Mouse (Mus musculus) heart, postnatal 10 days (tissue): ENCODE measurements at regions not wholly inside any gene's neighbourhood (a gene's known extent, or its start where the extent isn't known, plus 50 kb on each side); places are given as distances from the start of the nearest gene placed in this dataset.
"Not testable (repeated sequence)": the region's sequence is repeated elsewhere in the genome, so short reads cannot be mapped to it uniquely, and the experiment has no call there.

Experiments used
- DNase-seq, 2 experiments: peaks; one replicate each; pipeline ENCODE4 v3.0.0; 2021
- intact Hi-C: fragments of 180-260 bp; cut with DNase I; formaldehyde crosslinking; loops from one replicate; pipeline ENCODE4 v1.15.1; 2025

- intact Hi-C loops: no loop called here
- no peak for DNase-seq
Measured at GRCm38 (mm10) chr1:80969927-80970326, 106.8 kb upstream of the Nyap2 start.

GRCm38 (mm10) chr1:80969194-80969593 lies 107.6 kb upstream of the Nyap2 start:
- DNase-seq: no peak
- intact Hi-C loops: no loop called here

GRCm38 (mm10) chr1:80965792-80966191 lies 111.0 kb upstream of the Nyap2 start:
- DNase-seq: no peak
- intact Hi-C loops: no loop called here

DNA sequence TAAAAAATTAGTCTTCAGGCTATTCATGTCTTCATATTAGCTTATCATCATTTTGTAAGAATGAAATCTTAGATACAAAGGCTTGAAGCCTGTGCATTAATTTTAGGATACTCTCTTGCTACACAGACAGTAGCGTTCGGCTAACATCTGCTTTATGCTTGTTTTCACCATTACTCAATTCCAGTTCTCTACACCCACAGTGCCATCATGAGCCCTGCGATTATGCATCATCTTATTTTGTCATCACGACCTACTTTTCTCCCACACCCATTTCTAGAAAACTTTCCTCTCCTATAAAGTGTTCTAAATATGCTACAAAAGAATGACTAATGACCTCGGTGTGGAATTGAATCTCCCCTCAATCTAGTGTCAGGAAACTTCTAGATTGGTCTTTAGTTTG lies 112.4 kb upstream of the Nyap2 start:
- intact Hi-C loops: no loop called here
- no peak for DNase-seq

DNA sequence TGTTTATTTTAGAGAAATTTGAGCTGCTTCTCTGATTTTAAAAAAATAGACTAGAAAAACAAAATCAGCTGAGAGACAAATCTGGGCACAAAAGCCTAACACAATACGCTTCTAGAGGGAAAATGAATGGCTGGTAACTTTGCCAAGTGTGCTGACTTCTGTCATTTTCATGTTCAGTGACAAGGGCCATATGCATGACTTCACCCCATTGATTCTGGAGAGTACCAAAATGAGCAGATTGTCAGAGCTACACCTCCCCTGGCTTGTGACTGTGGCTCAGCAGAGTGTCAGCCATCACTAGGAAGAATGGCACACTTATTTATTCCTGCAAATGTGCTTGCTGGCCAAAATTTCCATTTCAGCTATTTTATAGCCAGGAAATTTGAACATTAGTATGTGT lies 112.9 kb upstream of the Nyap2 start:
- intact Hi-C loops: no loop called here
- no peak for DNase-seq

- intact Hi-C loops: no loop called here
- no peak for DNase-seq
Measured at GRCm38 (mm10) chr1:80950406-80950805, 126.3 kb upstream of the Nyap2 start.

- DNase-seq, intact Hi-C loops: not testable (repeated sequence)
Measured at GRCm38 (mm10) chr1:80946049-80946448, 130.7 kb upstream of the Nyap2 start.

DNA sequence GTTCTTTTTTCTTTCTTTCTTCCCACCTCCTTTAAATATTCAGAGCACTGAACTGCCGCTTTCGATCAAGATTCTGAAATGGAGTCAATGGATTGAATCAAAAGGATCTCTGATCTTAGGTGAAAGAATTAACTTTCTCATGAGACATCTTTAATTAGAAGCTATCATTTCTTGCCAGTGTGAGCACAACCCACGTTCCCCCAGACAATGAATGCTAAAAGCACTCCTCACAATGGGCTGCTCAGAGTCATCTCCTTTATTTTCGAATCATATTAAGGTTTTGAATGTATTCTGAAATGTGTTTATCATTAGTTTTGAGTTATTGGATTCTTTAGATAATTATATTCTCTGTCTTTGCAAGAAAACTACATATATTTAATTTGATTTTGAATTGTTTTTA lies 137.4 kb upstream of the Nyap2 start:
- DNase-seq: no peak
- intact Hi-C loops: no loop called here

- intact Hi-C loops: no loop called here
- no peak for DNase-seq
Measured at GRCm38 (mm10) chr1:80899281-80899680, 141.0 kb upstream of the Dock10 start.

- DNase-seq: no peak
- intact Hi-C loops: no loop called here
Measured at GRCm38 (mm10) chr1:80874140-80874849, 116.0 kb upstream of the Dock10 start.

GRCm38 (mm10) chr1:80873596-80873995 lies 115.3 kb upstream of the Dock10 start:
- intact Hi-C loops: no loop called here

GRCm38 (mm10) chr1:80868805-80869204 lies 110.5 kb upstream of the Dock10 start:
- intact Hi-C loops: no loop called here
- peak; percentile 13 to 38 for DNase-seq

More at GRCm38 (mm10) chr1:80873596-80873995, 115.3 kb upstream of the Dock10 start:
- no peak for DNase-seq

- intact Hi-C loops: no loop called here
- DNase-seq: no peak
Measured at GRCm38 (mm10) chr1:80856981-80857380, 98.7 kb upstream of the Dock10 start.

DNA sequence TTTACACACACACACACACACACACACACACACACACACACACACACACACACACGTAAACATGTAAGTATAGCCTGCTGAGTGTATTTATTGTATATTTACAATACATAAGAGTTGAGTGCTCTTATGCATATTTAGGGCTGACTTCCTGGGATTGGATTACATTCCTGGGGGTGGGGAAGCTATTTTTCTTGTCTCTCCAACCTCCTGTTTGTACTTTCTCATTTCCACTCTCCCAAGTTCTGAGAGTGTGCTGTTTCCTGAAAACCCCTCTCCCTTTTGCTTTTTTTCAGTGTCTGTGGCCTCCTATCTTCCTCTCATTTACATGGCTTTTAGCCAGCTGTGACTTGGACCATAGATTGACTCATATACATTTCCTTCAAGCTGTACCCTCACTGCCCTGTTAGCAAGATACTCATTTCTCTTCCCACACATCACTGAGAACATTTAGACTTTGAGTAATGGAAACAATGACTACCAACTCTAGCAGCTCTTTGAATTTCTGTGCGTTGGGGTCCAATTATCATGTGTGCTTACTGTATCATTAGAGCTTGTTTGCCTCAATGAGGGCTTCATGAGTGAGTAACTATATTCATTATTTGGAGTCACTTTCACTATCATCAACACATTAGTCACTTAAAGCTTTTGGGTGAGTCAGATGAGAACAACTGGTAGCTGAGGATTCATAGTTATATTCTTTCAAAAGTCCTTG lies 96.8 kb upstream of the Dock10 start:
- no peak for DNase-seq
- intact Hi-C loops: no loop called here

GRCm38 (mm10) chr1:80854289-80854701 lies 96.0 kb upstream of the Dock10 start:
- peak; percentile 11 to 17 for DNase-seq
- intact Hi-C loops: no loop called here

- no peak for DNase-seq
- intact Hi-C loops: no loop called here
Measured at GRCm38 (mm10) chr1:80852761-80853160, 94.4 kb upstream of the Dock10 start.

GRCm38 (mm10) chr1:80830196-80830794 lies 72.0 kb upstream of the Dock10 start:
- DNase-seq: peak; percentile 11 to 49

DNA sequence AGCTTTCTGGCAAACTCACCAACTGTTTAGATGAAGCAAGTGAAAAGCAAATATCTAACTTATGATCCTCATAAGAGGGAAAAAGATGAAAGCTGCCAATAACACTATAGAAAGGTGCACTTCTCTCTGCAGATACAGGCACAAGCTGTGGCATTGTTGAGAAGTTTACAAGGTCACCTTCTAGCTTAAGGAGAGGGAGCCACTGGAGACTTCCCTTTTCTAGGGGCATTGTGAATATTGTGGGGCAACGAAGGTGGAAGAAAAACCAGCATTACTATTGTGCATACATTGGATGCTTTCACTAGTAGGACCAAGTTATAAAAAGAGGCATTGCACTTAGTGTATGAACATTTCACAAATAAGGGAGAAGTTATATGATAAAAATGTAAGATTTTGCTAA lies 68.1 kb upstream of the Dock10 start:
- no peak for DNase-seq
- intact Hi-C loops: no loop called here

More at GRCm38 (mm10) chr1:80830196-80830794, 72.0 kb upstream of the Dock10 start:
- intact Hi-C loops: loop anchor here (1.0 kb wide), 2 partner anchors 457 to 470 kb away; no protein-coding TSS in a partner anchor

DNA sequence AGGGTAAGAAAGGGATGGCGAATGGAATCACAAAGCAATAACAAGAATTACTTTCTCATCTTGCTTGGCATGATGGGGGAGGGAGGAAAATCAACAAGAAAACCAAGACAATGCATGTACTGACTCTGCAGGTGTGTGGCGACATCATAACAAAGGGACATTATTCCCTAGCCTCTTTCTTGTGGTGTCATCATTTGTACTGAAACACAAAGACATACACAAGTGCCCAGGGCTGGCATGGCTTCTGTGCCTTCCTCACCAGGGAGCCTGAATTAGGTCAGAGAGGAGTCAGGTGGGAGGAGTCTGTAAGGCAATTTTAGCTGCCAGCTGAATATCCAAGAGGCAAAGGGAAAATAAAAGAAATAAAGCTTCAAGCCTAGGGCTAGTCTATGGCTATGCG lies 65.6 kb upstream of the Dock10 start:
- intact Hi-C loops: no loop called here
- no peak for DNase-seq

DNA sequence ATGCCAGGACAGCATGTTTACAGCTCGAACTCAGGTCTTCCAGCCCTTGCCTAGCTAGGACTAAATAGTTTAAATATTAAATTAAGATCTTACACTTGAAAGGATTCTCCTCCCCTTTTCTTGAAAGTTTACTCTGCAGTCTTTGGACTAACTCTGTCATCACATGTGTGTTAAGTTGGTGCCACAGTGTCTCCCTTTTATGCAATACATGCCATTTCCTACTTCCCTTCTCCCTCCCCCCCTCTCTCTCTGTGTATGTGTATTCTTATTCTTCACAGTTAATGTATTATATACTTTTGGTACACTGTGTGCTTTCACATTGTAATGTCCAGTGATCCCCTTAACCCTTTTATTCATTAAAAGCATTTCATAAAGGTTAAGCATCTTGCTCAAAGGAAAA lies 63.9 kb upstream of the Dock10 start:
- DNase-seq: no peak
- intact Hi-C loops: no loop called here

- intact Hi-C loops: no loop called here
- no peak for DNase-seq
Measured at GRCm38 (mm10) chr1:80812906-80813305, 54.6 kb upstream of the Dock10 start.
